Mouse (Mus musculus) ES-Bruce4 (cell line): Measurements from ENCODE around the gene Trhr2.

Source experiments
- CTCF ChIP-seq: IDR thresholded peaks from one replicate; pipeline ENCODE4 v1.8.1; 2011; ENCODE audit warnings: low read depth, low read length
- EP300 ChIP-seq: IDR thresholded peaks from 2 replicates; pipeline ENCODE4 v1.6.1; 2011; ENCODE audit warnings: low read depth, low read length; ENCODE audit not compliant: insufficient read depth

GRCm38 (mm10) chr8:122354157-122354556, 6.4 kb downstream of the Trhr2 start:
- TF ChIP-seq CTCF, result no peak
- TF ChIP-seq EP300, result no peak
